Mouse (Mus musculus) liver, embryonic 12.5 days (tissue): Measurements from ENCODE around the gene Tnip1. TPM values are rescaled to one million over a fixed set of nuclear protein-coding genes. Genes with fewer than 3 reads are reported as not detected.

Source experiments
- ATAC-seq: fragments of 200-750 bp; cut with Nextera tagmentation; 2 replicates; pipeline ENCODE4 v1.8.0; 2017; ENCODE audit warnings: moderate number of reproducible peaks, mild to moderate bottlenecking, moderate library complexity
- H3K27ac ChIP-seq: fragments of 300-500 bp; sonication (generic); 2 replicates; pipeline ENCODE4 v1.5.1; 2016; ENCODE audit warnings: mild to moderate bottlenecking
- H3K27me3 ChIP-seq: fragments of 300-500 bp; sonication (generic); replicated peaks from 2 replicates; pipeline ENCODE4 v1.6.1; 2016; ENCODE audit warnings: mild to moderate bottlenecking, moderate library complexity
- H3K36me3 ChIP-seq: fragments of 300-500 bp; sonication (generic); 2 replicates; pipeline ENCODE4 v1.6.1; 2016; ENCODE audit warnings: mild to moderate bottlenecking, moderate library complexity
- H3K4me1 ChIP-seq: fragments of 300-500 bp; sonication (generic); 2 replicates; pipeline ENCODE4 v1.6.1; 2016
- H3K4me2 ChIP-seq: fragments of 300-500 bp; sonication (generic); 2 replicates; pipeline ENCODE4 v1.6.1; 2016; ENCODE audit warnings: mild to moderate bottlenecking, moderate library complexity
- H3K4me3 ChIP-seq: fragments of 300-500 bp; sonication (generic); 2 replicates; pipeline ENCODE4 v1.5.1; 2016; ENCODE audit warnings: mild to moderate bottlenecking, moderate library complexity
- H3K9ac ChIP-seq: fragments of 300-500 bp; sonication (generic); 2 replicates; pipeline ENCODE4 v1.6.1; 2016; ENCODE audit warnings: mild to moderate bottlenecking, moderate library complexity
- H3K9me3 ChIP-seq: fragments of 300-500 bp; sonication (generic); replicated peaks from 2 replicates; pipeline ENCODE4 v1.6.1; 2016; ENCODE audit warnings: mild to moderate bottlenecking, moderate library complexity
- WGBS: fragments of 180-500 bp; shearing (Covaris S2); methylation state at CpG from one replicate; pipeline ENCODE4 v1.1.7; 2016; ENCODE audit not compliant: insufficient replicate concordance; 5-methylcytosine and 5-hydroxymethylcytosine counted together
- polyA plus RNA-seq: library from polyadenylated mRNA; unstranded; fragments of >200 nt; fragmentation: Nextera tagmentation; extraction: Ambion mirVana; gene quantifications from 2 replicates; pipeline ENCODE4 v1.2.1, GENCODE M21; 2016

Tnip1 gene
- polyA plus RNA-seq, 1 experiment from 2014 or later, result 7.6 TPM

DNA sequence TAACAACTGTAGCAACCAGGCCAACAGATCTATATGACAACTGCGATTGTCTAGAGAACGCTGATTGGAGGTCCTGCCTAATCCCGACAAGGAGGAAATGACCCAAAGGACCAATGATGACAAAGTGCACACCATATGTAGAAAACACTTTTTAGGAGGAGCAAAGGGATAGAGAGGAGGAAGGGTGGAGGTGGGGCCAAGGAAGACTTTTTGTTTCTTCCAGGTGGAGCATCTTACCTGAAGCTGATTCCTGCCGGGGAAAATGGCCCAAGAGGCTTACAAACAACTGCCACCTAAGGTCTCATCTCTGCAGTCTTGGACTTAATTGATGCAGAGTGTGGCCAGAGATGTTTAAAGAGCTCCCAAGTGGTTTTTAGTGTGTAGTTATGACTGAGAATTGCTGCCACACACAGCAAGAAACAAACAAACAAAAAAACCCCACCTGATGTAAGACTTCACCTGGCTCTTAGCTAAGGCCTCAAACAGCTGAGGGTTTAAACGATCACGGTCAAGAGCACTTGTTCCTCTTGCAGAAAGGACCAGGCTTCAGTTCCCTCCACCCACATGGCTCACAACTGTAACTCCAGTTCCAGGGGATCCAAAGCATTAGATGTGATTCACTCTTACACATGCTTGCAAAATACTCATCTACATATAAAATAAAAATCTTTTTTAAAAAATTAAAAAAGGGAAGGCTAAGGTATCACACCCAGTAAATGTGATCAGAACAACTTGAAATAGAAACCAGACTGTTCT is 97.2 kb downstream of the Tnip1 start:
- no peaks in the 10 kb centered on the region for H3K27me3 ChIP-seq
- 65% methylated on average over 6 of the region's 6 CpGs for WGBS
- H3K9ac ChIP-seq, result peak overlapping the region; percentile 96
- peak overlapping the region; percentile 94 for H3K27ac ChIP-seq
- H3K4me3 ChIP-seq, result peak overlapping the region; percentile 87
- peaks cover 22% of the 10 kb centered on the region for H3K36me3 ChIP-seq
- no peaks in the 10 kb centered on the region for H3K9me3 ChIP-seq
- H3K4me1 ChIP-seq, result peaks cover 52% of the 10 kb centered on the region
- peak overlapping the region; percentile 94 for H3K4me2 ChIP-seq
- ATAC-seq, result no peak

DNA sequence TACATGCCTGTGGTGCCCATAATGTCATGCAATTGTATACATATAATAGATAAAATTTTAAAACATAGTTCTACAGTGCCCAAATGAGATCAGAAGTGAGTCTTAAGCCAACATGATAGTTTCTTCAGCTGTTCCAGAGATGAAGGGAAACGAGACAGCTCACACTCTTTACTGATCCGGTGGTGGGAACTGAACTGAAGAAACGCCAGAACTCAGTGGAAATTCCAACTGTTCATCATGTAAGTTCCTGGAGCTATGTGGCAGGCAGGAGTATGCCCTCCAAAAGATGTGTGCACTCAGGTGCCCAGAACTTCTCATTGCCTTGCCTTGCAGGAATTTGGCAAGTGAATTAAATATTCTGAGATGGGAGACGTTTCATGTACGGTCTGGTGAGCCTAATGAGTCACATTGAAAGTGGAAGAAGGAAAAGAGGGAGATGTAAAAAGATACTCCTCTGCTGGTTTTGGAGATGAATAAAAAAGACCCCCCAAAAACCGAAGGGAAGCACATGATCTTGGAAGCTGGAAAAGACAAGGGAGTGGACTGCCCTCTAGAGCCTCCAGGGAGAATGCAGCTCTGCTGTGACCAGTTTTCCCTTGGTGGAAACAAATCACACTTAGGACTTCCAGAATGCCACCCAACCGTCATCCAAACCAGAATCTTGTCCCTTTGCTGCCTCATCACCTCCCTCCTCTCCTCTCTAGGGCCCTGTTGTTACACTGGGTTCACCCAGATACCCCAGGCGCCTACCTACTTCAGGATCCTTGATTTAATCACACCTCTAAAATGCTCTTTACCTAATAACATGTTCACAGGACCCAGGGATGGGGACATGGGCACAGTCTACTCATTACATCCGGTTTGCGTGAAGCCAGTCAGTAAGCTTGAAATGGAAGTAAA is 99.8 kb downstream of the Tnip1 start:
- H3K4me2 ChIP-seq, result no peak overlapping the region
- H3K4me3 ChIP-seq, result no peak overlapping the region
- H3K9ac ChIP-seq, result no peak overlapping the region
- H3K36me3 ChIP-seq, result peaks cover under 1% of the 10 kb centered on the region; the same call in 1 of the 2 replicates
- 42% methylated on average over 10 of the region's 10 CpGs for WGBS
- H3K27me3 ChIP-seq, result no peaks in the 10 kb centered on the region
- no peaks in the 10 kb centered on the region for H3K9me3 ChIP-seq
- peaks cover 46% of the 10 kb centered on the region for H3K4me1 ChIP-seq
- no peak for ATAC-seq
- H3K27ac ChIP-seq, result 0 out of 2 replicates have a peak overlapping the region, but pooled peaks have one; percentile 10

DNA sequence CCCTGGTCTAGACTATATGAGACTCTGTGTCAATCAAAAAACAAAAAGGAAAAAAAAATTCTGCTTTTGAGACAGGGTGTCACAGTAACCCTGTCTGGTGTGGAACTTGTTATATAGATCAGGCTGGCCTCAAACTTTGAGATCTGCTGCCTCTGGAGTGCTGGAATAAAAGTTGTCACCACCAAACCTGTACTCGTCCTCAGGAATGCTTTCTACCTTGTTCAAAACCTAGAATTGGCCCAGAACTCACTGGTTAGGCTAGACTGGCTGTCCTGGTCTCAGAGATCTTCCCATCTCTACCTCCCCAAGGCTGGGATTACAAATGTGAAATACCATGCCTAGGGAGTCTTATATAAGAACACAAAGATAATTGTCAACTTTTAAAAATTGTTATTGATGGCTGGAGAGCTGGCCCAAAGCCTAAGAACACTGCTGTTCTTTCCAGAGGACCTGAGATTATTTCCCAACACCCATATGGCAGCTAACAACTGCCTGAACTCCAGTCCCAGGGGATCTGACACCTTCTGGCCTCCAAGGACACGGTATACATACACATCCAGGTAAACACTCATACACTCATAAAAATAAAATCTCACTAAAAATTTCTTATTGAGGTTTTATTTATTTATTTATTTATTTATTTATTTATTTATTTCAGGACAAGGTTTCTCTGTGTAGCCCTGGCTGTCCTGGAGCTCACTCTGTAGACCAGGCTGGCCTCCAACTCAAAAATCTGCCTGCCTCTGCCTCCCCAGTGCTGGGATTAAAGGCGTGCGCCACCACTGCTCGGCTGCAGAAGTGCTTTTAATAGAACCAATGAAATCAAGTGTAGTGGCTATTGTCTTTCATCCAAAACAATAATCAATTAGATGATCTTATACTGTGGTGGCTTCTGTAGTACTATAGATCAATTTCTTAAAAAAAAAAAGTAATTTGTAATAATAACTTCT is 101.0 kb downstream of the Tnip1 start:
- no peak for ATAC-seq
- H3K4me1 ChIP-seq, result peaks cover 35% of the 10 kb centered on the region
- H3K27ac ChIP-seq, result peak overlapping the region; percentile 97
- H3K9me3 ChIP-seq, result no peaks in the 10 kb centered on the region
- peaks cover 4% of the 10 kb centered on the region; the same call in 1 of the 2 replicates for H3K36me3 ChIP-seq
- peak overlapping the region; percentile 76 for H3K9ac ChIP-seq
- H3K27me3 ChIP-seq, result no peaks in the 10 kb centered on the region
- peak overlapping the region; percentile 87 for H3K4me2 ChIP-seq
- peak overlapping the region; percentile 77 for H3K4me3 ChIP-seq
- WGBS, result 83% methylated on average over 5 of the region's 5 CpGs

Other genes with a start within 250 kb of the Tnip1 start
- gene Cdc42se2, start 175.2 kb downstream of the Tnip1 start, polyA plus RNA-seq, result 28.0 and 28.5 TPM in 2 replicates
- gene Lyrm7, start 102.0 kb downstream of the Tnip1 start, polyA plus RNA-seq, result 6.7 and 7.6 TPM in 2 replicates
- 479 and 518 TPM in 2 replicates for gene Hint1, start 96.5 kb downstream of the Tnip1 start, polyA plus RNA-seq
- 30.9 and 32.9 TPM in 2 replicates for gene Gpx3, start 60.5 kb downstream of the Tnip1 start, polyA plus RNA-seq
- 52.9 and 54.7 TPM in 2 replicates for gene Anxa6, start 70.5 kb upstream of the Tnip1 start, polyA plus RNA-seq
- gene Ccdc69, start 115.2 kb upstream of the Tnip1 start, polyA plus RNA-seq, result 1.0 and 1.2 TPM in 2 replicates
- 10.7 and 11.4 TPM in 2 replicates for gene Gm2a, start 135.2 kb upstream of the Tnip1 start, polyA plus RNA-seq
- not detected in 2 replicates for gene Slc36a3, start 188.8 kb upstream of the Tnip1 start, polyA plus RNA-seq
- 6.3 and 6.9 TPM in 2 replicates for gene Slc36a2, start 222.2 kb upstream of the Tnip1 start, polyA plus RNA-seq
- gene Slc36a1, start 241.4 kb upstream of the Tnip1 start, polyA plus RNA-seq, result 1.5 and 1.6 TPM in 2 replicates